Mouse (Mus musculus): ENCODE measurements around the gene Ociad2. TPM values are rescaled to one million over a fixed set of nuclear protein-coding genes. Genes with fewer than 3 reads are reported as not detected.

Gene Ociad2
- polyA plus RNA-seq (2015; fragmentation: Nextera tagmentation; extraction: Ambion mirVana): 3.9 and 5.9 TPM in 2 replicates

GRCm38 (mm10) chr5:73340723-73341235 is at the start of gene Ociad2:
Ociad2 (minus strand) TSS chr5:73341028.
- WGBS (ENCODE audit: insufficient replicate concordance): 67% methylated on average over 8 of the region's 8 CpGs

GRCm38 (mm10) chr5:73383647-73383970 is 42.8 kb upstream of the Ociad2 start:
- WGBS (ENCODE audit: insufficient replicate concordance): 70% methylated on average over 4 of the region's 4 CpGs
- peaks cover 20% of the 10 kb centered on the region for H3K27me3 ChIP-seq
- no peak overlapping the region for H3K27ac ChIP-seq (replicated peaks)
- H3K4me3 ChIP-seq (replicated peaks): no peak overlapping the region
- no peak overlapping the region for H3K4me2 ChIP-seq
- no peaks in the 10 kb centered on the region for H3K36me3 ChIP-seq (replicated peaks)
- no peaks in the 10 kb centered on the region for H3K9me3 ChIP-seq (replicated peaks)
- H3K4me1 ChIP-seq (replicated peaks): no peaks in the 10 kb centered on the region
- no peak overlapping the region for H3K9ac ChIP-seq
- ATAC-seq (ENCODE audit: insufficient read depth): no peak

More at GRCm38 (mm10) chr5:73340723-73341235, at the start of gene Ociad2:
- Histone ChIP-seq H3K9ac (no peak within 1 kb of the TSS), H3K9me3 (replicated peaks) (no peaks in the 10 kb centered on the region), H3K4me2 (no peak within 1 kb of the TSS), H3K4me3 (replicated peaks) (no peak within 1 kb of the TSS), H3K36me3 (replicated peaks) (no peaks in the 10 kb centered on the region), H3K27ac (replicated peaks) (no peak within 1 kb of the TSS), H3K27me3 (peaks cover 80% of the 10 kb centered on the region), H3K4me1 (replicated peaks) (peaks cover 30% of the 10 kb centered on the region)
- no peak for ATAC-seq (ENCODE audit: insufficient read depth)

GRCm38 (mm10) chr5:73382737-73383646 is 42.2 kb upstream of the Ociad2 start:
- no peak overlapping the region for H3K9ac ChIP-seq
- no peak overlapping the region for H3K4me3 ChIP-seq (replicated peaks)
- WGBS (ENCODE audit: insufficient replicate concordance): 23% methylated on average over 3 of the region's 3 CpGs
- no peaks in the 10 kb centered on the region for H3K9me3 ChIP-seq (replicated peaks)
- no peak overlapping the region for H3K27ac ChIP-seq (replicated peaks)
- H3K4me2 ChIP-seq: no peak overlapping the region
- ATAC-seq (ENCODE audit: insufficient read depth): no peak
- no peaks in the 10 kb centered on the region for H3K36me3 ChIP-seq (replicated peaks)
- no peaks in the 10 kb centered on the region for H3K4me1 ChIP-seq (replicated peaks)
- H3K27me3 ChIP-seq: peaks cover 20% of the 10 kb centered on the region

GRCm38 (mm10) chr5:73381976-73382540 is 41.2 kb upstream of the Ociad2 start:
- H3K9me3 ChIP-seq (replicated peaks): no peaks in the 10 kb centered on the region
- H3K27me3 ChIP-seq: peaks cover 20% of the 10 kb centered on the region
- H3K4me2 ChIP-seq: no peak overlapping the region
- ATAC-seq (ENCODE audit: insufficient read depth): no peak
- no peak overlapping the region for H3K4me3 ChIP-seq (replicated peaks)
- H3K27ac ChIP-seq (replicated peaks): no peak overlapping the region
- H3K36me3 ChIP-seq (replicated peaks): no peaks in the 10 kb centered on the region
- 63% methylated on average over 9 of the region's 9 CpGs for WGBS (ENCODE audit: insufficient replicate concordance)
- no peaks in the 10 kb centered on the region for H3K4me1 ChIP-seq (replicated peaks)
- H3K9ac ChIP-seq: no peak overlapping the region

GRCm38 (mm10) chr5:73381510-73381909 is 40.7 kb upstream of the Ociad2 start:
- no peaks in the 10 kb centered on the region for H3K9me3 ChIP-seq (replicated peaks)
- H3K27me3 ChIP-seq: peaks cover 21% of the 10 kb centered on the region
- WGBS (ENCODE audit: insufficient replicate concordance): 70% methylated on average over 7 of the region's 7 CpGs
- ATAC-seq (ENCODE audit: insufficient read depth): no peak
- H3K9ac ChIP-seq: no peak overlapping the region
- H3K4me2 ChIP-seq: no peak overlapping the region
- H3K36me3 ChIP-seq (replicated peaks): no peaks in the 10 kb centered on the region
- no peak overlapping the region for H3K27ac ChIP-seq (replicated peaks)
- no peak overlapping the region for H3K4me3 ChIP-seq (replicated peaks)
- H3K4me1 ChIP-seq (replicated peaks): no peaks in the 10 kb centered on the region

- H3K4me2 ChIP-seq: no peak overlapping the region
- H3K36me3 ChIP-seq (replicated peaks): no peaks in the 10 kb centered on the region
- H3K4me3 ChIP-seq (replicated peaks): no peak overlapping the region
- no peaks in the 10 kb centered on the region for H3K4me1 ChIP-seq (replicated peaks)
- ATAC-seq (ENCODE audit: insufficient read depth): no peak
- no peaks in the 10 kb centered on the region for H3K9me3 ChIP-seq (replicated peaks)
- peaks cover 28% of the 10 kb centered on the region for H3K27me3 ChIP-seq
- H3K9ac ChIP-seq: no peak overlapping the region
- WGBS (ENCODE audit: insufficient replicate concordance): 45% methylated on average over 8 of the region's 8 CpGs
- H3K27ac ChIP-seq (replicated peaks): no peak overlapping the region
Observed at GRCm38 (mm10) chr5:73380829-73381228, 40.0 kb upstream of the Ociad2 start.

GRCm38 (mm10) chr5:73379908-73380307 is 39.1 kb upstream of the Ociad2 start:
- Histone ChIP-seq H3K9me3 (replicated peaks) (no peaks in the 10 kb centered on the region), H3K9ac (no peak overlapping the region), H3K4me1 (replicated peaks) (no peaks in the 10 kb centered on the region), H3K36me3 (replicated peaks) (no peaks in the 10 kb centered on the region), H3K27ac (replicated peaks) (no peak overlapping the region), H3K4me2 (no peak overlapping the region), H3K4me3 (replicated peaks) (no peak overlapping the region), H3K27me3 (peaks cover 35% of the 10 kb centered on the region)
- peak; percentile 71 for ATAC-seq (ENCODE audit: insufficient read depth)
- 27% methylated on average over 3 of the region's 3 CpGs for WGBS (ENCODE audit: insufficient replicate concordance)

GRCm38 (mm10) chr5:73376491-73376890 is 35.7 kb upstream of the Ociad2 start:
- Histone ChIP-seq H3K27ac (replicated peaks) (no peak overlapping the region), H3K4me2 (no peak overlapping the region), H3K9ac (no peak overlapping the region), H3K4me1 (replicated peaks) (no peaks in the 10 kb centered on the region), H3K4me3 (replicated peaks) (no peak overlapping the region), H3K27me3 (peaks cover 42% of the 10 kb centered on the region), H3K9me3 (replicated peaks) (no peaks in the 10 kb centered on the region), H3K36me3 (replicated peaks) (no peaks in the 10 kb centered on the region)
- no peak for ATAC-seq (ENCODE audit: insufficient read depth)
- 74% methylated on average over 7 of the region's 7 CpGs for WGBS (ENCODE audit: insufficient replicate concordance)

GRCm38 (mm10) chr5:73376041-73376440 is 35.2 kb upstream of the Ociad2 start:
- Histone ChIP-seq H3K27ac (replicated peaks) (no peak overlapping the region), H3K9me3 (replicated peaks) (no peaks in the 10 kb centered on the region), H3K4me3 (replicated peaks) (no peak overlapping the region), H3K27me3 (peaks cover 37% of the 10 kb centered on the region), H3K9ac (no peak overlapping the region), H3K4me1 (replicated peaks) (no peaks in the 10 kb centered on the region), H3K4me2 (no peak overlapping the region), H3K36me3 (replicated peaks) (no peaks in the 10 kb centered on the region)
- WGBS (ENCODE audit: insufficient replicate concordance): 71% methylated on average over 9 of the region's 9 CpGs
- ATAC-seq (ENCODE audit: insufficient read depth): no peak

- Histone ChIP-seq H3K9ac (no peak overlapping the region), H3K4me1 (replicated peaks) (0 out of 2 replicates have a peak, but pooled peaks cover 3% of the 10 kb centered on the region), H3K4me2 (no peak overlapping the region), H3K27me3 (peaks cover 32% of the 10 kb centered on the region), H3K36me3 (replicated peaks) (no peaks in the 10 kb centered on the region), H3K4me3 (replicated peaks) (no peak overlapping the region), H3K9me3 (replicated peaks) (no peaks in the 10 kb centered on the region), H3K27ac (replicated peaks) (no peak overlapping the region)
- WGBS (ENCODE audit: insufficient replicate concordance): 24% methylated on average over 3 of the region's 3 CpGs
- no peak for ATAC-seq (ENCODE audit: insufficient read depth)
Observed at GRCm38 (mm10) chr5:73373184-73373583, 32.4 kb upstream of the Ociad2 start.

GRCm38 (mm10) chr5:73372601-73373000 is 31.8 kb upstream of the Ociad2 start:
- no peak overlapping the region for H3K9ac ChIP-seq
- peaks cover 38% of the 10 kb centered on the region for H3K27me3 ChIP-seq
- no peaks in the 10 kb centered on the region for H3K9me3 ChIP-seq (replicated peaks)
- no peaks in the 10 kb centered on the region for H3K36me3 ChIP-seq (replicated peaks)
- H3K27ac ChIP-seq (replicated peaks): no peak overlapping the region
- 67% methylated on average over 5 of the region's 5 CpGs for WGBS (ENCODE audit: insufficient replicate concordance)
- no peak overlapping the region for H3K4me2 ChIP-seq
- no peak overlapping the region for H3K4me3 ChIP-seq (replicated peaks)
- H3K4me1 ChIP-seq (replicated peaks): 0 out of 2 replicates have a peak, but pooled peaks cover 3% of the 10 kb centered on the region
- no peak for ATAC-seq (ENCODE audit: insufficient read depth)

Data from liver, embryonic 15.5 days (tissue).